Mouse (Mus musculus) stomach, postnatal 0 days (tissue): ENCODE measurements around the gene Vsig8.
A peak's percentile ranks its signal among the peaks of the same experiment; 100 is the strongest.

Source experiments
- CTCF ChIP-seq: IDR thresholded peaks from 2 replicates; pipeline ENCODE4 v1.5.1; 2016; ENCODE audit warnings: antibody characterized with exemption, low read depth, mild to moderate bottlenecking, moderate library complexity
- EP300 ChIP-seq: optimal IDR thresholded peaks from 2 replicates; pipeline ENCODE3; 2016; ENCODE audit warnings: antibody characterized with exemption

- no peak for TF ChIP-seq EP300
- peak; percentile 53 for TF ChIP-seq CTCF
Observed at GRCm38 (mm10) chr1:172512962-172513361, 42.8 kb upstream of the Vsig8 start.
